Mouse (Mus musculus) heart, postnatal 0 days (tissue): ENCODE data around the gene Pde4dip.

ENCODE experiments used
- CTCF ChIP-seq: IDR thresholded peaks from 2 replicates; pipeline ENCODE4 v1.5.1; 2016; ENCODE audit warnings: antibody characterized with exemption, control low read depth, low read depth
- EP300 ChIP-seq: IDR thresholded peaks from 2 replicates; pipeline ENCODE4 v1.6.1; 2016; ENCODE audit warnings: antibody characterized with exemption, low read depth

DNA sequence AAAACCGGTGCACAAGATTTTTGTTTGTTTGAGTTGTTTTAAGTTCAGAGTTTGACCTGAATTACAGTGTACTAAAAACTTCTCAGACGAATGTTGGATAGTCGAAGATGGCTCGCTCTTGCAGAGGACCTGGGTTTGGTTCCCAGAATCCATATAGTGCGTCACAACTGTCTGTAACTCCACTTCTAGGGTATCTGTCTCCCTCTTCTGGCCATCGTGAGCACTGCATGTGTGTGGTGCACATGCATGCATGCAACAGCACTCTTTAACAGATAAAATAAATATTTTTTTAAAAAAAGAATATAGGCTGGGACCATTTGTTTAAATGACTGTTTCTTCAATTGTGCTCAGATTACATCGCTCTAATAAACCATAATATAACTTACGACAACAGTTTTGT, 233.6 kb downstream of the Pde4dip start:
- TF ChIP-seq CTCF (peak; percentile 44), EP300 (no peak)
